Mouse (Mus musculus) thymus, postnatal 0 days (tissue): ENCODE measurements at regions not wholly inside any gene's neighbourhood (a gene's known extent, or its start where the extent isn't known, plus 50 kb on each side); places are given as distances from the start of the nearest gene placed in this dataset.

Source experiments
- DNase-seq: peaks from one replicate; pipeline ENCODE4 v3.0.0-alpha.2; 2015; ENCODE audit warnings: low spot score

GRCm38 (mm10) chr9:47265946-47266490 is 264.0 kb upstream of the Cadm1 start:
- DNase-seq: no peak

GRCm38 (mm10) chr9:47276303-47277005 is 253.5 kb upstream of the Cadm1 start:
- no peak for DNase-seq

- no peak for DNase-seq
Observed at GRCm38 (mm10) chr9:47279410-47279809, 250.6 kb upstream of the Cadm1 start.

- no peak for DNase-seq
Observed at GRCm38 (mm10) chr9:47280146-47280545, 249.8 kb upstream of the Cadm1 start.

- no peak for DNase-seq
Observed at GRCm38 (mm10) chr9:47280598-47280997, 249.4 kb upstream of the Cadm1 start.

- no peak for DNase-seq
Observed at GRCm38 (mm10) chr9:47283746-47284455, 246.1 kb upstream of the Cadm1 start.

- DNase-seq: no peak
Observed at GRCm38 (mm10) chr9:47286930-47287722, 242.8 kb upstream of the Cadm1 start.

GRCm38 (mm10) chr9:47288587-47289199 is 241.3 kb upstream of the Cadm1 start:
- no peak for DNase-seq

GRCm38 (mm10) chr9:47300633-47301032 is 229.3 kb upstream of the Cadm1 start:
- no peak for DNase-seq

GRCm38 (mm10) chr9:47307125-47307751 is 222.7 kb upstream of the Cadm1 start:
- DNase-seq: no peak

- DNase-seq: no peak
Observed at GRCm38 (mm10) chr9:47307752-47308500, 222.0 kb upstream of the Cadm1 start.

- no peak for DNase-seq
Observed at GRCm38 (mm10) chr9:47313433-47313832, 216.5 kb upstream of the Cadm1 start.

- DNase-seq: no peak
Observed at GRCm38 (mm10) chr9:47314236-47314635, 215.7 kb upstream of the Cadm1 start.

GRCm38 (mm10) chr9:47320345-47320744 is 209.6 kb upstream of the Cadm1 start:
- no peak for DNase-seq

GRCm38 (mm10) chr9:47321106-47321789 is 208.7 kb upstream of the Cadm1 start:
- DNase-seq: no peak

GRCm38 (mm10) chr9:47322293-47322692 is 207.7 kb upstream of the Cadm1 start:
- DNase-seq: no peak

- DNase-seq: no peak
Observed at GRCm38 (mm10) chr9:47323051-47323450, 206.9 kb upstream of the Cadm1 start.

GRCm38 (mm10) chr9:47327575-47327974 is 202.4 kb upstream of the Cadm1 start:
- DNase-seq: no peak

- DNase-seq: no peak
Observed at GRCm38 (mm10) chr9:47332929-47333328, 197.0 kb upstream of the Cadm1 start.

GRCm38 (mm10) chr9:47338221-47338620 is 191.8 kb upstream of the Cadm1 start:
- DNase-seq: no peak
